Mouse (Mus musculus): ENCODE results near the gene Ttc28. TPM values are rescaled to one million over a fixed set of nuclear protein-coding genes. Genes with fewer than 3 reads are reported as not detected.
"Not testable (repeated sequence)": the region's sequence is repeated elsewhere in the genome, so short reads cannot be mapped to it uniquely, and the experiment has no call there.

Gene Ttc28
- polyA plus RNA-seq, 1 experiment: 16.3 TPM

- Histone ChIP-seq H3K4me1 (ENCODE audit: control insufficient read depth, insufficient read depth, insufficient read length, low read length) (no peaks in the 10 kb centered on the region), H3K27ac (replicated peaks; ENCODE audit: low read depth, low read length) (no peak overlapping the region), H3K4me3 (ENCODE audit: insufficient read depth, low read depth, low read length) (no peak overlapping the region)
These were observed 359.6 kb downstream of the Ttc28 start for GRCm38 (mm10) chr5:111239223-111239622.

GRCm38 (mm10) chr5:111243447-111244040 lies 363.9 kb downstream of the Ttc28 start:
- Histone ChIP-seq H3K27ac (replicated peaks; ENCODE audit: low read depth, low read length) (no peak overlapping the region), H3K4me3 (ENCODE audit: insufficient read depth, low read depth, low read length) (no peak overlapping the region), H3K4me1 (ENCODE audit: control insufficient read depth, insufficient read depth, insufficient read length, low read length) (no peaks in the 10 kb centered on the region)

- no peaks in the 10 kb centered on the region for H3K4me1 ChIP-seq (ENCODE audit: control insufficient read depth, insufficient read depth, insufficient read length, low read length)
- H3K27ac ChIP-seq (replicated peaks; ENCODE audit: low read depth, low read length): no peak overlapping the region
- H3K4me3 ChIP-seq (ENCODE audit: insufficient read depth, low read depth, low read length): no peak overlapping the region
These were observed 364.5 kb downstream of the Ttc28 start for GRCm38 (mm10) chr5:111244061-111244460.

- no peak overlapping the region for H3K4me3 ChIP-seq (ENCODE audit: insufficient read depth, low read depth, low read length)
- no peaks in the 10 kb centered on the region for H3K4me1 ChIP-seq (ENCODE audit: control insufficient read depth, insufficient read depth, insufficient read length, low read length)
- no peak overlapping the region; the same call in 1 of the 2 replicates for H3K27ac ChIP-seq (replicated peaks; ENCODE audit: low read depth, low read length)
These were observed 368.1 kb downstream of the Ttc28 start for GRCm38 (mm10) chr5:111247571-111248265.

GRCm38 (mm10) chr5:111252147-111252546 lies 372.5 kb downstream of the Ttc28 start:
- Histone ChIP-seq H3K4me3 (ENCODE audit: insufficient read depth, low read depth, low read length) (no peak overlapping the region), H3K27ac (replicated peaks; ENCODE audit: low read depth, low read length) (no peak overlapping the region), H3K4me1 (ENCODE audit: control insufficient read depth, insufficient read depth, insufficient read length, low read length) (no peaks in the 10 kb centered on the region)

- Histone ChIP-seq H3K4me1 (ENCODE audit: control insufficient read depth, insufficient read depth, insufficient read length, low read length) (no peaks in the 10 kb centered on the region), H3K4me3 (ENCODE audit: insufficient read depth, low read depth, low read length) (no peak overlapping the region), H3K27ac (replicated peaks; ENCODE audit: low read depth, low read length) (no peak overlapping the region)
These were observed 374.8 kb downstream of the Ttc28 start for GRCm38 (mm10) chr5:111254362-111254761.

GRCm38 (mm10) chr5:111254781-111255180 lies 375.2 kb downstream of the Ttc28 start:
- no peak overlapping the region for H3K4me3 ChIP-seq (ENCODE audit: insufficient read depth, low read depth, low read length)
- no peaks in the 10 kb centered on the region for H3K4me1 ChIP-seq (ENCODE audit: control insufficient read depth, insufficient read depth, insufficient read length, low read length)
- H3K27ac ChIP-seq (replicated peaks; ENCODE audit: low read depth, low read length): no peak overlapping the region

- Histone ChIP-seq H3K4me1 (ENCODE audit: control insufficient read depth, insufficient read depth, insufficient read length, low read length) (peaks cover 2% of the 10 kb centered on the region; the same call in 1 of the 2 replicates), H3K4me3 (ENCODE audit: insufficient read depth, low read depth, low read length) (no peak overlapping the region), H3K27ac (replicated peaks; ENCODE audit: low read depth, low read length) (no peak overlapping the region)
These were observed 376.6 kb downstream of the Ttc28 start for GRCm38 (mm10) chr5:111256181-111256580.

GRCm38 (mm10) chr5:111257127-111257526 lies 377.5 kb downstream of the Ttc28 start:
- peaks cover 8% of the 10 kb centered on the region for H3K4me1 ChIP-seq (ENCODE audit: control insufficient read depth, insufficient read depth, insufficient read length, low read length)
- no peak overlapping the region for H3K4me3 ChIP-seq (ENCODE audit: insufficient read depth, low read depth, low read length)
- no peak overlapping the region for H3K27ac ChIP-seq (replicated peaks; ENCODE audit: low read depth, low read length)

- H3K27ac ChIP-seq (replicated peaks; ENCODE audit: low read depth, low read length): peak overlapping the region; percentile 84
- not testable (repeated sequence) for H3K4me3 ChIP-seq (ENCODE audit: insufficient read depth, low read depth, low read length)
- peaks cover 38% of the 10 kb centered on the region for H3K4me1 ChIP-seq (ENCODE audit: control insufficient read depth, insufficient read depth, insufficient read length, low read length)
These were observed 381.6 kb downstream of the Ttc28 start for GRCm38 (mm10) chr5:111261162-111261561.

GRCm38 (mm10) chr5:111261733-111262573 lies 382.4 kb downstream of the Ttc28 start:
- H3K4me3 ChIP-seq (ENCODE audit: insufficient read depth, low read depth, low read length): no peak overlapping the region
- H3K27ac ChIP-seq (replicated peaks; ENCODE audit: low read depth, low read length): peak overlapping the region; percentile 84
- peaks cover 45% of the 10 kb centered on the region for H3K4me1 ChIP-seq (ENCODE audit: control insufficient read depth, insufficient read depth, insufficient read length, low read length)

GRCm38 (mm10) chr5:111262574-111263239 lies 383.1 kb downstream of the Ttc28 start:
- Histone ChIP-seq H3K4me3 (ENCODE audit: insufficient read depth, low read depth, low read length) (no peak overlapping the region), H3K4me1 (ENCODE audit: control insufficient read depth, insufficient read depth, insufficient read length, low read length) (peaks cover 50% of the 10 kb centered on the region)

GRCm38 (mm10) chr5:111263370-111263769 lies 383.8 kb downstream of the Ttc28 start:
- Histone ChIP-seq H3K27ac (replicated peaks; ENCODE audit: low read depth, low read length) (peak overlapping the region; percentile 53), H3K4me3 (ENCODE audit: insufficient read depth, low read depth, low read length) (no peak overlapping the region), H3K4me1 (ENCODE audit: control insufficient read depth, insufficient read depth, insufficient read length, low read length) (peaks cover 56% of the 10 kb centered on the region)

More at GRCm38 (mm10) chr5:111262574-111263239, 383.1 kb downstream of the Ttc28 start:
- H3K27ac ChIP-seq (replicated peaks; ENCODE audit: low read depth, low read length): peak overlapping the region; percentile 53

- H3K4me3 ChIP-seq (ENCODE audit: insufficient read depth, low read depth, low read length): no peak overlapping the region
- H3K27ac ChIP-seq (replicated peaks; ENCODE audit: low read depth, low read length): 0 out of 2 replicates have a peak overlapping the region, but pooled peaks have one; percentile 0
- peaks cover 56% of the 10 kb centered on the region for H3K4me1 ChIP-seq (ENCODE audit: control insufficient read depth, insufficient read depth, insufficient read length, low read length)
These were observed 384.9 kb downstream of the Ttc28 start for GRCm38 (mm10) chr5:111264488-111264887.

GRCm38 (mm10) chr5:111266658-111267057 lies 387.1 kb downstream of the Ttc28 start:
- Histone ChIP-seq H3K4me3 (ENCODE audit: insufficient read depth, low read depth, low read length) (no peak overlapping the region), H3K4me1 (ENCODE audit: control insufficient read depth, insufficient read depth, insufficient read length, low read length) (peaks cover 53% of the 10 kb centered on the region), H3K27ac (replicated peaks; ENCODE audit: low read depth, low read length) (peak overlapping the region; percentile 92)
